In genomic region chr2:134836097-134836496, GRCm38 (mm10) we compare ENCODE assay signal across 18 mouse cellular contexts. TPM values are rescaled to one million over a fixed set of nuclear protein-coding genes. Genes with fewer than 3 reads are reported as not detected.
A peak's percentile ranks its signal among the peaks of the same experiment; 100 is the strongest.
DNase-seq lines count a peak whose midpoint lies in the region; ATAC-seq and TF ChIP-seq lines count a peak whose summit lies in the region.
"Had no signal": no experiment of that assay in that cellular context is flagged by ENCODE, and none has a peak within 500 bp of the region (broad histone marks: within the 10 kb centered on the region; RNA-seq: fewer than 3 reads in every experiment).

No protein-coding gene starts in this region.

- no peaks in the 10 kb centered on the region for H3K4me1 ChIP-seq in intestine, postnatal 0 days (replicated peaks; ENCODE audit: control insufficient read depth, insufficient read depth, low read length)
- no peaks in the 10 kb centered on the region for H3K4me1 ChIP-seq in intestine, embryonic 16.5 days (ENCODE audit: control insufficient read depth, insufficient read depth, low read length)
- H3K4me1 ChIP-seq: embryonic facial prominence, embryonic 12.5 days; limb, embryonic 15.5 days; neural tube, embryonic 12.5 days had no signal

- WGBS in intestine, postnatal 0 days = 79% methylated on average over 1 of the region's 1 CpGs
- WGBS in intestine, embryonic 16.5 days = 83% methylated on average over 1 of the region's 1 CpGs

- H3K9me3 ChIP-seq in intestine, postnatal 0 days (ENCODE audit: control insufficient read depth) = no peaks in the 10 kb centered on the region
- H3K9me3 ChIP-seq in intestine, embryonic 16.5 days (ENCODE audit: control insufficient read depth, low read length) = no peaks in the 10 kb centered on the region
- H3K9me3 ChIP-seq: embryonic facial prominence, embryonic 12.5 days; limb, embryonic 15.5 days; neural tube, embryonic 12.5 days had no signal

- H3K27ac ChIP-seq in intestine, postnatal 0 days (ENCODE audit: low read depth, low read length) = no peak overlapping the region
- H3K27ac ChIP-seq in intestine, embryonic 16.5 days (ENCODE audit: low read length) = no peak overlapping the region
- no peak overlapping the region for H3K27ac ChIP-seq in layer of hippocampus, adult 2 months
- H3K27ac ChIP-seq: embryonic facial prominence, embryonic 12.5 days; limb, embryonic 15.5 days; macrophage; neural tube, embryonic 12.5 days had no signal

- no peak for DNase-seq in layer of hippocampus, adult 2 months (ENCODE audit: low spot score in 2 of 2)
- DNase-seq in layer of hippocampus, postnatal 14 days (ENCODE audit: low spot score in 2 of 2) = no peak
- peak; percentile 17 for DNase-seq in lung, postnatal 10 days
- no peak for DNase-seq in lung, adult 18-20 months
- DNase-seq: cerebellum, adult 8-10 months; gastrocnemius, postnatal 14 days; layer of hippocampus, postnatal 36 days; right cerebral cortex, postnatal 4 days had no signal

- peak; percentile 53 for TF ChIP-seq CTCF in intestine, postnatal 0 days (IDR thresholded peaks at IDR 0.05; ENCODE audit: low read depth)
- peak; percentile 62 for TF ChIP-seq CTCF in layer of hippocampus, adult 2 months (conservative IDR thresholded peaks at IDR 0.05)

- H3K4me3 ChIP-seq in intestine, postnatal 0 days (ENCODE audit: low read depth, low read length) = no peak overlapping the region
- no peak overlapping the region for H3K4me3 ChIP-seq in intestine, embryonic 16.5 days (ENCODE audit: low read length)
- H3K4me3 ChIP-seq in layer of hippocampus, adult 2 months = no peak overlapping the region
- H3K4me3 ChIP-seq: embryonic facial prominence, embryonic 12.5 days; erythroblast, embryonic 14.5 days; limb, embryonic 15.5 days; neural tube, embryonic 12.5 days had no signal

- no peak for ATAC-seq in intestine, postnatal 0 days
- ATAC-seq in intestine, embryonic 16.5 days = no peak
- no peak for ATAC-seq in CD4-positive, CD25-positive, alpha-beta regulatory T cell, adult 4 months
- ATAC-seq: forebrain, embryonic 14.5 days had no signal

- H3K27me3 ChIP-seq in intestine, postnatal 0 days (replicated peaks; ENCODE audit: control insufficient read depth, insufficient read depth, low read length) = no peaks in the 10 kb centered on the region
- H3K27me3 ChIP-seq in intestine, embryonic 16.5 days (replicated peaks; ENCODE audit: control insufficient read depth, insufficient read depth, low read length) = no peaks in the 10 kb centered on the region
- H3K27me3 ChIP-seq: embryonic facial prominence, embryonic 12.5 days; limb, embryonic 15.5 days; neural tube, embryonic 12.5 days had no signal

- no peaks in the 10 kb centered on the region for H3K36me3 ChIP-seq in intestine, postnatal 0 days (ENCODE audit: control insufficient read depth, insufficient read depth)
- no peaks in the 10 kb centered on the region for H3K36me3 ChIP-seq in intestine, embryonic 16.5 days (ENCODE audit: control insufficient read depth, insufficient read depth, low read length)
- H3K36me3 ChIP-seq: embryonic facial prominence, embryonic 12.5 days; limb, embryonic 15.5 days; neural tube, embryonic 12.5 days had no signal

- H3K4me2 ChIP-seq in intestine, postnatal 0 days (replicated peaks; ENCODE audit: low read depth) = no peak overlapping the region
- H3K4me2 ChIP-seq in intestine, embryonic 16.5 days (ENCODE audit: low read depth, low read length) = no peak overlapping the region
- H3K4me2 ChIP-seq: embryonic facial prominence, embryonic 12.5 days; limb, embryonic 15.5 days; midbrain, embryonic 11.5 days; neural tube, embryonic 12.5 days had no signal

- no peak overlapping the region for H3K9ac ChIP-seq in intestine, postnatal 0 days (ENCODE audit: low read depth, low read length)
- H3K9ac ChIP-seq in intestine, embryonic 16.5 days (ENCODE audit: low read depth, low read length) = no peak overlapping the region
- H3K9ac ChIP-seq: embryonic facial prominence, embryonic 12.5 days; limb, embryonic 15.5 days; neural tube, embryonic 12.5 days had no signal

RNA-seq across cellular contexts. Expression of gene Plcb1, which starts 50.2 kb away (rescaled TPM):
- 7.7 and 8.2 TPM in 2 replicates for polyA plus RNA-seq in intestine, postnatal 0 days (2015; fragmentation: Nextera tagmentation; extraction: Ambion mirVana)
- polyA plus RNA-seq in intestine, embryonic 16.5 days (2015; fragmentation: Nextera tagmentation; extraction: Ambion mirVana) = 6.4 and 7.8 TPM in 2 replicates
- 100 to 1,000 TPM; 152 to 156 TPM for total RNA-seq in layer of hippocampus, adult 2 months (2021)
- 100 to 1,000 TPM; 123 to 129 TPM for total RNA-seq in layer of hippocampus, postnatal 14 days (2021)
- not detected for polyA plus RNA-seq in CD4-positive, CD25-positive, alpha-beta regulatory T cell, adult 4 months (2017; shearing (Covaris generic))
- polyA plus RNA-seq: erythroblast, embryonic 14.5 days had no signal
